Mouse (Mus musculus): ENCODE measurements around the gene F10. TPM values are rescaled to one million over a fixed set of nuclear protein-coding genes. Genes with fewer than 3 reads are reported as not detected.

Gene F10
- polyA plus RNA-seq, 1 experiment from 2014 or later = 5.3 TPM

- no peak for TF ChIP-seq CTCF (IDR thresholded peaks at IDR 0.05; ENCODE audit: low read depth)
- WGBS = 57% methylated on average over 10 of the region's 10 CpGs
- DNase-seq (ENCODE audit: low spot score) = no peak
- ATAC-seq (replicated peaks; ENCODE audit: low FRiP score, low read depth) = no peak
- no peaks in the 10 kb centered on the region for H3K9me3 ChIP-seq (replicated peaks; ENCODE audit: low read length)
- no peaks in the 10 kb centered on the region for H3K4me1 ChIP-seq (replicated peaks; ENCODE audit: insufficient read depth, low read length)
- H3K27ac ChIP-seq = no peak within 1 kb of the TSS
- no peak within 1 kb of the TSS for H3K4me2 ChIP-seq (ENCODE audit: low read length)
- no peaks in the 10 kb centered on the region for H3K36me3 ChIP-seq (ENCODE audit: insufficient read depth, low read length)
- H3K27me3 ChIP-seq (ENCODE audit: insufficient read depth, low read length) = no peaks in the 10 kb centered on the region
- H3K4me3 ChIP-seq (replicated peaks; ENCODE audit: low read depth, low read length) = no peak within 1 kb of the TSS
- H3K9ac ChIP-seq (ENCODE audit: low read depth, low read length) = no peak within 1 kb of the TSS
These were observed 11.5 kb upstream of the F10 start, which contains the start of gene F7 for GRCm38 (mm10) chr8:13025487-13026224. F7 (plus strand) TSS chr8:13026034.

- DNase-seq (ENCODE audit: low spot score) = no peak
- Histone ChIP-seq H3K4me2 (ENCODE audit: low read length) (no peak overlapping the region), H3K4me3 (replicated peaks; ENCODE audit: low read depth, low read length) (no peak overlapping the region), H3K27ac (no peak overlapping the region), H3K27me3 (ENCODE audit: insufficient read depth, low read length) (no peaks in the 10 kb centered on the region), H3K36me3 (ENCODE audit: insufficient read depth, low read length) (no peaks in the 10 kb centered on the region), H3K4me1 (replicated peaks; ENCODE audit: insufficient read depth, low read length) (no peaks in the 10 kb centered on the region), H3K9ac (ENCODE audit: low read depth, low read length) (no peak overlapping the region), H3K9me3 (replicated peaks; ENCODE audit: low read length) (no peaks in the 10 kb centered on the region)
- TF ChIP-seq CTCF (IDR thresholded peaks at IDR 0.05; ENCODE audit: low read depth) = no peak
- 82% methylated on average over 5 of the region's 5 CpGs for WGBS
- ATAC-seq (replicated peaks; ENCODE audit: low FRiP score, low read depth) = no peak
These were observed 9.5 kb upstream of the F10 start for GRCm38 (mm10) chr8:13027615-13028014.

GRCm38 (mm10) chr8:13028482-13028881 is 8.6 kb upstream of the F10 start:
- H3K36me3 ChIP-seq (ENCODE audit: insufficient read depth, low read length) = no peaks in the 10 kb centered on the region
- DNase-seq (ENCODE audit: low spot score) = no peak
- H3K4me2 ChIP-seq (ENCODE audit: low read length) = no peak overlapping the region
- H3K4me3 ChIP-seq (replicated peaks; ENCODE audit: low read depth, low read length) = no peak overlapping the region
- H3K9me3 ChIP-seq (replicated peaks; ENCODE audit: low read length) = no peaks in the 10 kb centered on the region
- 68% methylated on average over 5 of the region's 5 CpGs for WGBS
- H3K9ac ChIP-seq (ENCODE audit: low read depth, low read length) = no peak overlapping the region
- no peaks in the 10 kb centered on the region for H3K27me3 ChIP-seq (ENCODE audit: insufficient read depth, low read length)
- TF ChIP-seq CTCF (IDR thresholded peaks at IDR 0.05; ENCODE audit: low read depth) = no peak
- ATAC-seq (replicated peaks; ENCODE audit: low FRiP score, low read depth) = no peak
- no peaks in the 10 kb centered on the region for H3K4me1 ChIP-seq (replicated peaks; ENCODE audit: insufficient read depth, low read length)
- no peak overlapping the region for H3K27ac ChIP-seq

- no peak for TF ChIP-seq CTCF (IDR thresholded peaks at IDR 0.05; ENCODE audit: low read depth)
- no peak overlapping the region for H3K4me3 ChIP-seq (replicated peaks; ENCODE audit: low read depth, low read length)
- WGBS = 83% methylated on average over 10 of the region's 10 CpGs
- no peaks in the 10 kb centered on the region for H3K36me3 ChIP-seq (ENCODE audit: insufficient read depth, low read length)
- no peak overlapping the region for H3K4me2 ChIP-seq (ENCODE audit: low read length)
- no peaks in the 10 kb centered on the region for H3K9me3 ChIP-seq (replicated peaks; ENCODE audit: low read length)
- H3K4me1 ChIP-seq (replicated peaks; ENCODE audit: insufficient read depth, low read length) = no peaks in the 10 kb centered on the region
- H3K9ac ChIP-seq (ENCODE audit: low read depth, low read length) = no peak overlapping the region
- DNase-seq (ENCODE audit: low spot score) = no peak
- ATAC-seq (replicated peaks; ENCODE audit: low FRiP score, low read depth) = no peak
- no peaks in the 10 kb centered on the region for H3K27me3 ChIP-seq (ENCODE audit: insufficient read depth, low read length)
- no peak overlapping the region for H3K27ac ChIP-seq
These were observed 729 bp upstream of the F10 start for GRCm38 (mm10) chr8:13036346-13036812.

GRCm38 (mm10) chr8:13037569-13037968 is 461 bp downstream of the F10 start:
- no peak overlapping the region for H3K4me2 ChIP-seq (ENCODE audit: low read length)
- no peak overlapping the region for H3K4me3 ChIP-seq (replicated peaks; ENCODE audit: low read depth, low read length)
- no peaks in the 10 kb centered on the region for H3K27me3 ChIP-seq (ENCODE audit: insufficient read depth, low read length)
- no peak for TF ChIP-seq CTCF (IDR thresholded peaks at IDR 0.05; ENCODE audit: low read depth)
- H3K27ac ChIP-seq = no peak overlapping the region
- no peaks in the 10 kb centered on the region for H3K36me3 ChIP-seq (ENCODE audit: insufficient read depth, low read length)
- ATAC-seq (replicated peaks; ENCODE audit: low FRiP score, low read depth) (peak; percentile 30), DNase-seq (ENCODE audit: low spot score) (no peak)
- H3K9me3 ChIP-seq (replicated peaks; ENCODE audit: low read length) = no peaks in the 10 kb centered on the region
- 33% methylated on average over 5 of the region's 5 CpGs for WGBS
- H3K9ac ChIP-seq (ENCODE audit: low read depth, low read length) = no peak overlapping the region
- H3K4me1 ChIP-seq (replicated peaks; ENCODE audit: insufficient read depth, low read length) = no peaks in the 10 kb centered on the region

GRCm38 (mm10) chr8:13039054-13039453 is 1.9 kb downstream of the F10 start:
- Histone ChIP-seq H3K27ac (0 out of 2 replicates have a peak overlapping the region, but pooled peaks have one; percentile 5), H3K9me3 (replicated peaks; ENCODE audit: low read length) (no peaks in the 10 kb centered on the region), H3K36me3 (ENCODE audit: insufficient read depth, low read length) (no peaks in the 10 kb centered on the region), H3K4me2 (ENCODE audit: low read length) (no peak overlapping the region), H3K4me3 (replicated peaks; ENCODE audit: low read depth, low read length) (no peak overlapping the region), H3K9ac (ENCODE audit: low read depth, low read length) (no peak overlapping the region), H3K27me3 (ENCODE audit: insufficient read depth, low read length) (no peaks in the 10 kb centered on the region), H3K4me1 (replicated peaks; ENCODE audit: insufficient read depth, low read length) (no peaks in the 10 kb centered on the region)
- DNase-seq (ENCODE audit: low spot score) (no peak), ATAC-seq (replicated peaks; ENCODE audit: low FRiP score, low read depth) (no peak)
- 71% methylated on average over 6 of the region's 6 CpGs for WGBS
- TF ChIP-seq CTCF (IDR thresholded peaks at IDR 0.05; ENCODE audit: low read depth) = no peak
